Mouse (Mus musculus) spleen, adult 10 weeks (tissue): Measurements from ENCODE around the gene Mynn. TPM values are rescaled to one million over a fixed set of nuclear protein-coding genes. Genes with fewer than 3 reads are reported as not detected.

Experiments used
- polyA plus RNA-seq: library from polyadenylated mRNA; stranded (reverse); fragments of 350-450 nt; fragmentation: Illumina TruSeq; extraction: RNeasy Lipid Tissue Mini Kit (QIAGEN cat#74804); gene quantifications from one replicate; pipeline ENCODE4 v1.2.3, GENCODE M21; 2015; ENCODE audit warnings: low replicate concordance; ENCODE audit not compliant: insufficient read depth

Mynn gene
- polyA plus RNA-seq, result 28.7 TPM

DNA sequence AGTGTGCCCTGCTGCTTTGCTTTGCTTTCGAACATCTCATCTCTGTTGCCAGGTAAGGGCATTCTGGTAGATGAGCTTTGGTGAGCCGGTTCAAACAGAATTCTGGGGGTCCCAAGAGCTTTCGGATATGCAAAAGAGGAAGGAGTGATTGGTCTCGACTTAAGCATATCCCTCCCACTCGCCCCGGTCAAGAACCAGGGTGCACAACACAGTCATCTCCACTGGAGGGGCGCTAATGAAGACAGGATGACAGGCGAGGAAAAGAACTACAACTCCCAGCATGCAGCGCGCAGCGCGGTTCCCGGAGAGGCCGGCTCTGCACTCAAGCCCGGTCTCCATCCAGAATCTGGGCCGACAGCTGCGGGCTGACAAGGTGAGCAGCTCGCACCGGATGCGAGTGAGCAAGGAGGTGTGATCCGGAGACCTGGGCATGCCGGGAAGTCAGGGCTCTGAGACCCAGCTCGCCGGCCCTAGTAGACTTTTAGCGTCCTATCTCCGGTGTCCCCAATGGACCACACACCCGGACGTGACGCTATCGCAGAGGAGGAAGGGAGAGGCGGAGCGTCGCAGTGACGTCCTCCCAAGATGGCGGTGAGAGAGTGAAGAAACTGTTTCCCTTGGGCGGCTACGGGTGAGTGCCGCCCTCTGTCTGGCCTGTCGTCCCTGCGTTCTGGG lies at the start of gene Mynn:
Gene Mynn (plus strand): TSS at position 1 of the 675 bp plus-strand sequence.

DNA sequence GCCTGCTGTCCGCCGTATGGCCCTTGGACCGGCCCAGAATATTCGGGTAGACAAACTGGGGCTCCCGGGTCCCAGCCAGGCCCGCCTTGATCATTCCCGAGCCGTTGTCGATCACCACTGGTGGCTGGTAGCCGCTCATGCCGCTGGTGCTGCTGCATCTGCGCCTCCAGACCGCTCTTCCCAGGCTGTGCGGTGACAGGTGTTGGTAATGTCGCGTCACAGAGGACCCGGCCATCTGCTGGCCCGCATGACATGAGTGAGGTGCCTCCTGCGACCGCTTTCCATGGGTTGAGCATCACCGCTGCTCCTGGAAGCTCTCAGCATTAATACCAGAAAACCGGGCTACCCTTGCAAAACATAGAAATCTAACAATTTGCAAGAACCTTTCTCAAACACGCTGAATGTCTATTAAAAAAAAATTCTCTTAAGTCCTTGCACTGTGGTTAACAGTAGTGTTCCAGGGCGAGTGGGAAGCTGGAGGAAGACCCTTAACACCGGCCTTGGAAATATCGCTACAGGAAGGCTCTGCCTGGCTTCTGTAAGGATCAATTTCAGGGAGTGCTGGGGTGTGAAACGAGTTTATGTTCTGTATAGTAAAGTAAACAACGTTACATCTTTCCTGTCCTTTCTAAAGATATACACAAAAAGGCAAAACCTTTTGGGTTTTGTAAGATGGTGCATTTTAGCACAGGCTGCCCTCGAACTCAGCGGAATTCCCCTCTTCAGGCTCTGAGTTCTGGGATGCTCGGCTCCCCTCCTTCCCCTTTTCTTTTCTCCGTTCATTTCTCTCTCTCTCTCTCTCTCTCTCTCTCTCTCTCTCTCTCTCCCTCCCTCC lies 1.9 kb upstream of the Mynn start, which contains the start of gene Actrt3:
Gene Actrt3 (minus strand): TSS at position 229 of the 835 bp plus-strand sequence.

DNA sequence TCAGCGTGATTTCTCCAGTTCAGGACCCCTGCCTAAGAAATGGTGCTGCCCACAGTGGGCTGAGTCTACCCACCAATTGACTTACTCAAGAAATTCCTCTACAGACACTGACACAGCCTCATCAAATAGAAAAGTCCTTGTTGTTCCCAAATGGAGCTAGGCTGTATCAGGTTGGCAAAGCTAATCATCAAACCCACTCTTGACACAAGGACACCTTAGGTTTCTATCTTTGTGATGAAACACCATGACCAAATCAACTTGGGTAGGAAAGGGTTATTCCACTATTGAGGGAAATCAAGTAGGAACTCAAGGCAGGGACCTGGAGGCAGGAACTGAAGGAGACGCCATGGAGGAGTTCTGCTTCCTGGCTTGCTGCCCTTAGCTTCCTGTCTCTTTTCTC lies 42.3 kb downstream of the Mynn start, which contains the start of gene Lrriq4:
Gene Lrriq4 (plus strand): TSS at position 301 of the 400 bp plus-strand sequence.

DNA sequence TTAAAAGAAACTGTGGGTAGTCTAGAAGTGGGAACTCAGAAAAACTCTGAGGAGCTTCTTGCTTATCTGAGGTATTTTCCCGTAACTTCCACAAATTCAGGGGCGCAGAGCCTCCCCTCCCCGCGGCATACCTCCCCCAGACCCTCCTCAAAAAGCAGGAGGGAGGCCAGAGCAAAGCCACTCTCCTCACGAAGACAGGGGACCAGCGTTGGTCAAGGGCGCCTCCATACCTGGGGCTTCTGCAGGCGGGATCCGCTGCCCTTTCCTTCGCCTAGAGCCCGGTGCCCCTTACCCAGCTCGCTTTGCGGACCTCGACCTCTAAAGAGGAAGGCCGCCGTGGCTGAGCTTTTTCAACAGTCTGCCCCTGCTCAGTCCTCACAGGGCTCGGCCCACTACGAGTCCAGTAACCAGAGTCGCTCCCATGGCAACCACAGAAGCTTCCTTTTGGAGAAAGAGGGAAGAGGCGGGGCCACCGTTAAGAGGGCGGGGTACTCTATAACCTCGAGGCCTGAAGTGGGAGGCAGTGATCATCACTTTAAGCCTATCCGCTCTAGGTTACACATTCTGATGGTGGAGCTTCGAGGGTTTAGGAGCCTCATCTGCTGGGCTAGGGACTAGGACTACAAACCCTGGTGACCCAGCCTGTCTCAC lies 45.7 kb downstream of the Mynn start, which contains the start of gene Lrrc34:
Gene Lrrc34 (minus strand): TSS at position 430 of the 651 bp plus-strand sequence.

Other genes with a start within 250 kb of the Mynn start
- gene Mecom, start 54.1 kb upstream of the Mynn start, polyA plus RNA-seq, result 2.9 TPM
- gene Actrt3, start 2.1 kb upstream of the Mynn start, polyA plus RNA-seq, result not detected
- not detected for gene Lrriq4, start 42.4 kb downstream of the Mynn start, polyA plus RNA-seq
- not detected for gene Lrrc34, start 45.8 kb downstream of the Mynn start, polyA plus RNA-seq
- gene Lrrc31, start 97.8 kb downstream of the Mynn start, polyA plus RNA-seq, result not detected
- gene Samd7, start 144.2 kb downstream of the Mynn start, polyA plus RNA-seq, result not detected
- gene Sec62, start 190.8 kb downstream of the Mynn start, polyA plus RNA-seq, result 79.5 TPM